Mouse (Mus musculus) monocyte, adult 2 months (primary cell): ENCODE data around the gene Slc12a6.
"Not testable (repeated sequence)": the region's sequence is repeated elsewhere in the genome, so short reads cannot be mapped to it uniquely, and the experiment has no call there.

Experiments
- DNase-seq, 2 experiments: peaks; one replicate each; pipeline ENCODE4 v3.0.0; 2022; ENCODE audit warnings: low spot score in 2 of 2, low read depth in 1 of 2

The Slc12a6 gene

DNA sequence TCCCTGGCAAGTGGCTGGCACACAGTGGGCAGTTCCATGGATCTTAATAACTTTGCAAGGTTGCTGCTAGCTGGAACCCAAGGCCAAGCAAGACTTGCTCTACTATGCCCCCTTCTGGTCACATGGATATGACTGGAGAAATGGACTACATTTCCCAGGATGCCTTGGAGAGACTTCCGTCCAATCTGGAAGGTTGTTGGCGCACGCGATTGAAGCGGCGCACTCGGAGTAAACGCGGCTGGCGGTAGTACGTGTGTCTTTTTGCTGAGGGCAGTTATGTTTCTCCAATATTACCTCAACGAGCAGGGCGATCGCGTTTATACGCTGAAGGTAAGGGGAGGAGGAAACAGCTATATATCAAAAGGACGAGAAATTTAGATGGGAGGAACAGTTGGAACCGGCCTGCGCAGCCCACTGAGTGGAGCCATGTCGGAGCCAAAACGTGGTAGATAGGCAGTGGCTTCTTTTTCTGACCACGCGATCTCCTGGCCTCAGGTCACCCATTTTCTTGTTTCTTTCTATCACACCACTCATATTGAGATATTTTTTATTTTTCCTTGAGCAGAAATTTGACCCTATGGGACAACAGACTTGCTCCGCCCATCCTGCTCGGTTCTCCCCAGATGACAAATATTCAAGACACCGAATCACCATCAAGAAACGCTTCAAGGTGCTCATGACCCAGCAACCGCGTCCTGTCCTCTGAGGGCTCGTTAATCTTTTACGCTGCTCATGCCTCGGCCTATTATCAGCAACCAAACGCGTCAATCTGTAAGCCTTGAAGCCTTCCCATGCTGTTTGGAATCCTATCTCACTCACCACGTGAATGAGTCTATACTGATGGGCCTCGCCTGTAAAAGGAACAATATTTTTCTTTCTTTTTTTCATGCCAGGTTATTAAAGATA, 3.6 kb upstream of the Slc12a6 start, which contains the start of gene Nop10:
Gene Nop10, plus strand, starts transcription at position 179 of the 906 bp plus-strand sequence.
- DNase-seq = peak; percentile 42 to 61

DNA sequence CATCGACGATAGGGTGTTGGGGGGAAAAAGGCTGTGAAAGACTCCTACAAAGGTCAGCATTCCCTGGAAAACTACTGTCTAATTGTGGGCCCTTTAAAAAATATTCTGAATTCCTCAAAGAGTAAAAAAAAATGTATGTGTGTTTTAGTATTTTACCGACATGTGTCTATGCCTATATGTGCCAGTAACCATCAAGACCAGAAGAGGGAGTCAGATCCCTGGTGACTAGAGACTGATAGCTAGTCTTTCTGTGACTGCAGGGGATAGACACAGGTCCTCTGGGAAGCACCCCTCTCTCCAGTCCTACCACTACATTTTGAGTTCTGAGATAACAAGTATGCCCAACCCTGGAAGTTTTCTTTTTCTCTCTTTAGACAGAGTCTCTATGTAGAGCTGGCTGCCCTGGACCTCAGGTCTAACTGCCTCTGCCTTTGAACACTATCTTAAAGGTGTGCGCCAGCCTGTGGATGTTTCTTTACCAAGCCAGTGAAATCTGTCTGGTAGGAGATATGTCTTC, 2.8 kb upstream of the Slc12a6 start:
- DNase-seq = no peak

DNA sequence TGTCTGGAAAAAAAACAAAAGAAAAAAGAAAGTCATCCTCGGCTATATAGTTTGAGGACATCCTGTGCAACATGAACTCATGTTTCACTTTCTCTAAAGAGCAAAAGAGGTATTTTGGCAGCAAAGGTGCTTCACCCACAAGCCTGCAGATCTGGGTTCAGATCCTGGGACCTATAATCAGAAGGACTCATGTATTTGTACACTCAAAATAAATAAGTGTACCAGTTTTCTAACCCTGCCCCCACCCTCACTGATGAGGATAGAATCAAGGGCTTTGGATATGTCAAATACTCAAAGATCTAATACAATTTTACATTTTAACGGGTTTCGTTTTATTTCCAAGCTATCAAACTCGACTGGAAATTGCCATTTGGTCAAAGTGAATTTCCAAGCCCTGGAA, 1.3 kb upstream of the Slc12a6 start:
- no peak for DNase-seq

DNA sequence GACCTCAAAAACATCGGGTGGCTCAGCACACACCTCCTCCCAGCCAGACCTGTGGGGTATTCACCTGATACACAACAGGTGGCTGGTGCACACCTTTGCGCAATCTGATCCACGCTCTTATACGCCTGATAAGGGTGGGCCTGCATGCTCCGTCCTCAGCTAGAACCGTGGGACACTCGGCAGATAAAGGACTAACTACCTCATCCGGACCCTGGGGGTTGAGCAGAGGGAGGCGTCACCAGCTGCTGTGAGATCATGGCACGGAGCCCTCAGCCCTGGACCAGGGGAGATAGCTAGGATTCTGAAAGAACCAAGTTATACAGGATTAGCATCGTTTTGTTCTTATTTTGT, 592 bp downstream of the Slc12a6 start, which contains the start of gene Gm21985:
Gene Gm21985, plus strand, starts transcription at position 73 of the 351 bp plus-strand sequence.
- peak in 1 of 2 experiments; percentile 45 for DNase-seq

DNA sequence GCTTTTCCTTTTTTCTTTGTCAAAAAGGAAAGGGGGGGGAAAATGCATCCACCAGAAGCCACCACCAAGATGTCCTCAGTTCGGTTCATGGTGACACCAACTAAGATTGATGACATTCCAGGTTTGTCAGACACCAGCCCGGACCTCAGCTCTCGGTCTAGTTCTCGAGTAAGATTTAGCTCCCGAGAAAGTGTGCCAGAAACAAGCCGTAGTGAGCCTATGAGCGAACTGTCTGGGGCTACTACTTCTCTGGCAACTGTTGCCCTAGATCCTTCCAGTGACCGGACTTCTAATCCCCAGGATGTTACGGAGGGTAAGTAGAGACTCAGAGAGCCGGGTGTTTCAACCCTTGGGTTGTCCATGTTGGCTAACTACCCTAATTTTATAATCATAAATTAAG, 1.2 kb downstream of the Slc12a6 start:
- no peak for DNase-seq

DNA sequence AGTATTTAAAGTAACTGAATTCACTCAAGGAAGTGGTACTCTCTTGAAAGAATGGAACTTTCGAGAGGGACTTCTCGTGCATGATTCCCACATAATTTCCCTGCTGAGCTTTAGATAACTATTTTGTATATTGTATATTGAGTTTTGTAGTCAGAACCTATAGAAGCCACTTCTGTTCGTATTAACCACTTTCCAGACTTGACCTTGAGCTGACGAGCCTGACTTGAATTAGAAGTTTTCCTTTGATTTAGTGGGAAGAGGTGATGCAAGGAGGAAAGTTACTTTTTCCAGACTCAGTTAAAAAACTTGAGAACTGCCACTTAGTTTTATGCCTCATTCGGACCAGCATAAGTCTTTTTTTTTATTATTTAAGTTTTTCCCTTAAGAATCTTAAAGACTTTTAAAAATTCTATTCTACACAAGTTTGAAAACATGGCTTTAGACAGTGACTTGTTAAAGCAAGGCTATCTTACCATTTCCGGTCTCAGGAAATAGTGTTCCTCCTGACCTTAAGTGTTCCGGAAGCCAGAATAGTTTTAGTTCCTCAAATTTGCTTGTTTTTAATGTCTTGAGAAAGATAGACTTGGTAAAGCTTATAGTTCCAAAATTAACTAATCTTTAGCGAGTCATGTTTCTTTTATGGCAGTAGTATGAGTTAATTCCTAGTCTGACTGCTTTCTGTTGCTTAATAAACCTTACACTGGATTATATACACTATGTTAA, 2.1 kb downstream of the Slc12a6 start:
- DNase-seq = no peak

DNA sequence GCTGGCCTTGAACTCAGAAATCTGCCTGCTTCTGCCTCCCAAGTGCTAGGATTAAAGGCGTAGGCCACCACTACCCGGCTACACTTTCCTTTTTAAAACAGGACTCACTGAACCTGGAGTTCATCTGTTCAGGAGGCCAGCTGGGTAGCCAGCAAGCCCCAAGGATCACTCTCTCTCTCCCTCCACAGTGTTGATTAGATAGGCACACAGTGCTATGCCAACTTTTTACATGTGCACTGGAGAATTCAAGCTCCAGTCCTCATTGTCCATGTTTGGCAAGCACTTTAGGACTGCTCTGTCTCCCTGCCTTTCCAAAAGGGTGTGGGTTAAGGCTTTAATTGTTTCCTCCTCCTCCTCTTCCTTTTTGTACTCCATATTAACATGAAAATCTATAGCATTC, 4.4 kb downstream of the Slc12a6 start:
- DNase-seq = no peak

DNA sequence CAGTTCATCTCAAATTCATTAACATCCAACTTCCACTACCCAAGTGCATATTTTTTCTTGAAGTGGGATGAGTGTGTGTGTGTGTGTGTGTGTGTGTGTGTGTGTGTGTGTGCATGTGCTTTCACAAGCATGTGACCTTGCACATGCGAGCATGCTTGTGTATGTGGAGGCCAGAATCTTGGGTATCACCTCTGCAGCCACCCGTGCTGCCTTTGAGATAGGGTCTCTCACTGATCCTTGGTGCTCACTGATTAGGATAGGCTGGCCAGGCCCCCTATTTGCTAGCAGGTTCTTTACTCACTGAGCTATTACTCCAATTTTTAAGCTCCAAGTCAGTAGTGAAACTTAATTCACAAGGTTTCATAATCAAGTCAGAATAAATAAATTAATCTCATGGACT, 7.3 kb downstream of the Slc12a6 start:
- DNase-seq = no peak

DNA sequence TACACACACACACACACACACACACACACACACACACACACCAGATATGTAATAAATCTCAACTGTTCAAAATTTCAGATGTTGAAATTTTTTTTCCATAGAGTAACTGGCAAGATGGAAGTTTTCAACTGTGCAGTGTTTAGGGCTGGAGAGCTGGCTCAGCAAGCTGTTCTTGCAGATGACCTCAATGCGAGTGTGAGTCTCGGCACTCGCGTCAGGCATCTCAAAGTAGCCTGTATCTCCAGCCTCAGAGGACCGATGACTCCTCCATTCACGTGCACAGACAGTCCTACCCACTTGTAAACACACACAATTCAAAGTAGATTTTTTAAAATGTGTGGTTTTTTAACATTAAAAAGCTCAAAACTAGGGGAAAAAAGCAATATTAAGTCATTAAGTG, 7.8 kb downstream of the Slc12a6 start:
- no peak for DNase-seq

DNA sequence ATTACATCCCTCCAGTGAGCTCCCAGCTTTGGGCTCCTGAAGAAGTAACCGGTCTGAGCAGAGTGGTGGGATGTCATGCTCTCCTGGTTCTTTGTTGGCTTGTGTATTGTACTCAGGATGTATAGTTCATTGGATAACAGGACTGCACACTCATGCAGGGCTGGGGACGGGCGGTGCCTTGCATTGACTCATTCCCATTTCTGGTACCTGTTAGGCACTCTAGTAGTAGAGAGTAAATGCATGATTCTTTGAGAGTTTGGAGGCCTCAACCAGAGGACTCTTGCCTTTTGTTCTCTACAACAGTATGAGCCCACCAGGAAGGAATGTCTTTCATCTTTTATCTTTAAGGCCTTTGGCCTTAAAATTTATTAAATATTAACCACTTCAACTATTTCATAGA, 11.2 kb downstream of the Slc12a6 start:
- DNase-seq = no peak

DNA sequence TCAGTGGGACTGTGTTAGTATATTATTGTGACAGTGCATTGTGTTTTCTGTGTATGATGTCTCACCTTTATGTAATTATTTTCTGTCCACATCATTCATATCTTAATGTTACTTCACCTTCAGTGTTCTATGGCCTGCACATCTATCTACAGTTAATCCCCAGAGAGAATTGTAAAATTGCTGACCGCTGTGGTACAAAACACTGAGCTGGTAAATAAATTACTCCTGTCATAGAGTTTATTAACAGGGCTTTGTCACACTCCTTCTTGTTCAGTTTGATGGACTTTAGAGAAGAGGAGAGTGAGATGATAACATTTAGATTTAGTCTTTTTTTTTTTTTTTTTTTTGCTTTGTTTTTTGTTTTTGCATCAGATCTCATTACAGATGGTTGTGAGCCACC, 17.2 kb downstream of the Slc12a6 start:
- DNase-seq = no peak

DNA sequence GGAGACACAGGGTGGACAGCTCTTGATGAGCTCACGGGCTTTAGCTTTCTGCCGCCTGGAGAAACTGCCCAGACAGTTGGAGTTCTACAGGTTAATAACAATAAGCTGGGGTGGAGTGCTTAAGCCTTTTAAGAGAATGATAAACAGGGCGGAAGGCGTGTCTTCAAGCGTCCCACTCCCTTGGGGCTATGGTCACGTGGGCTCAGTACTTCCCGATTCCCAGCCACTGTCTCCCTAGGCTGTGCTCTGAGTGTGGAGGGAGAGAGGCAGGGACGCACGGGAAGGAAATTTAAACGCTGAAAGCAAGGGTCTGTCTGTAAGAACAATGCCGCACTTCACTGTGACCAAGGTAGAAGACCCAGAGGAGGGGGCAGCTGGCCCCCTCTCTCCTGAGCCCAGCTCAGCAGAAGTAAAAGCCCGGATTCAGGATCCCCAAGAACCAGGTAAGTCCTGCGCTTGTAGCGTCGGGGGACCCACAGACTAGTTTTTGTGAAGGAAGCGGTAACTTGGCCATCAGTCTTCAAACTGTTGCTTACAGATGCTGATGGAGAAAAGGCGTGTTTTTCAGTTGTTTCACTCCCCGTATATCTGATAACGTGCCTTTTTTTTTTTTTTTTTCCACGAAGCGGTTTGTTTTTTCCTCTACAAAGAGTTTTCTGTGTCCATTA, 18.9 kb downstream of the Slc12a6 start:
- no peak for DNase-seq

DNA sequence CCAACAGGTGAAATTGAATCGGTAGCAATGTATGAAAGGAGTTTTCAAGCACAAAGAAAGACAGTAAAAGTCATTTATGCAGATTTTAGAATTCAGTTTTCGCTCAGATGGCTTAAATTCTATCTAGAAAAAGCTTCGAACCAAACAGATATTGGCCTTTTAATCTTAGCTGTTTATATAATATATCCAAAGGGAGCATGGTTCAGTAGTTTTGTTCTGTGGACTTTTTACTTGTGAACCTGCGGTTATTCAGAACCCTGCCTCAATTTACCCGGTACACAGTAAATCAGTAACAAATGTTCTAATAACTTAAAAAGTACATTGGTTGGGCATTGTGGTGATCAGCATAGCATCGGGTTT, 19.4 kb downstream of the Slc12a6 start:
- DNase-seq = no peak

DNA sequence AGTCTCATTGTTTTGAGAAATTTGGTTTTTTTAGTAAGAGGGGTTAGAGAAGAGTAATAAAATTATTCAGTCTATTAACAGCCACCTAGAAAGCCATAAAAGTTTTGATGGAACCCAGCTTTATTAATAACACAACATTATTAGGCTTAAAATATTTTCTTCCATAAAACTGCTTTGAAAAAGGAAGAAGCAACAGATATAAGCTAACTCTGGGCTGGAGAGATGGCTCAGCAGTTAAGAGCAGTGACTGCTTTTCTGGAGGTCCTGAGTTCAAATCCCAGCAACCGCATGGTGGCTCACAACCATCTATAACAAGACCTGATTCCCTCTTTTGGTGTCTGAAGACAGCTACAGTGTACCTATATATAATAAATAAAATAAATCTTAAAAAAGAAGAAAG, 20.4 kb downstream of the Slc12a6 start:
- not testable (repeated sequence) for DNase-seq

DNA sequence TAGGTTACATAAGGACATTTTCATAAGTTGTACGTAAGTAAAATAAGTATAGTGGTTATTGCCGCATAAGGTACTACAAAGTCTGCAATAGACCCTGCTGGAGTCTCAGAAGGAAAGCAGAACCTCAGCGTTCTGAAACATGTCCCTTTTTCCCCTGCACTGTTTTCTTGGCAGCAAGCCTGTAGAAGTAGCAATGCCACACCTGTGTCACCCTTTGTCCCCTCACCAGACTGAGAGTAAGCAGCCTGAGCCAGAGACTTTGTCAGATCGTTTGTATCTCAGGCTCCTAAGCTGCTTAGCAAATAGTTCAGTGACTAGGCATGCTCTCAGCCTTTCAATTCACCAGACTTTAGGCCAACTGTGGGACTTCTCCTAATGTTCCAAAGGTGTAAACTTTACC, 21.4 kb downstream of the Slc12a6 start:
- no peak for DNase-seq

DNA sequence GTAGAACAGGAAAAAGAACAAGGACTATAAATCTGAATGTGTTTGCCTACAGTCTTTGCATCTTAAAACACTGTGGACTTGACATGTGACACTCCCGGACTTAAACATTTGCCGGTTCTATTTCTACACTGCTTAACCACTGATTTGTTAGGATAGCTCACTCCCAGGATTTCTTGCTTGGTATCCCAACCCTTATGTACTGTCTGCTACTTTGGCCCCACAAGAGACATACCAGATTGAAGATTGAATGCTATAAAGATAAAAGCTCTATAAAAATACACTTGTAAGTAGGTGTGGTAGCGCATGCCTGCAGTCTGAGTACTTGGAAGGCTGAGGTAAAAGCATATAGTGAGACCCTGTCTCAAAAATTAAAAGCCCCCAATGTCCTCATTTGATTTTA, 23.9 kb downstream of the Slc12a6 start:
- DNase-seq = no peak

DNA sequence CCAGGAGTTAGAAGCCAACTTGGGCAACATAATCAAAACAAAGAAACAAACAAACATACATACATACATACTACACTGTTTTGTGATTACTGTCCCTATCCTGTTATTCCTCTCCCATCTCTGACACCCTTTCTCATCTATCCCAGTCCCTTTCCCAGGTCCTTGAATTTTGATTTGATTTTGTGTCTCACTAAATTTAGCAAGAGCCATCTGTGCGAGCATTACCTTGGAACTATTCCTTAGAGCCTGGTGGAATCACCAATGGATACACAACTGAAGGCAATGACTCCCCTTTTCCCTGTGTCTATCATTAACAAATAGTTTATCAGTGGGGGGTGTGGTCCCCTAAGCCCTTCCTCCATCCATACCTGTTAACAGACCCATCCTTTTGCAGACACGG, 27.2 kb downstream of the Slc12a6 start:
- no peak for DNase-seq

DNA sequence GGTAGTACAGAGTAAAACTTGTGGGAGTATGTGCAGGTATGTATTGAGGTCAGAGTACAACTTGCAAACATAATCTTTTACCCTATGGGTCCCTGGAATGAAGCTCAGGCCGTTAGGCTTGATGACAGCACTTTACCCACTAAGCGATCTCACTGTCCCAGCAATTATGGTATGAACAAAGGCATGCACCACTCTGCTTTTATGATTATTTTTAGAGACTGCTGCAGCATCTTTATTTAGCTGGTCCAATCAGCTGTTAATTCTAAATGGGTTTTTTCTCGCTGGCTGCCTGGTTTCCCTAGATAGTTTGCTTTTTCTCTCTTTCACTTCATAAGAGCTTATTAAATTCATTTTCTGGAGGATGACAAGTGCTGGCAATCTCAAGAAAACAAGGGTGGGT, 30.6 kb downstream of the Slc12a6 start:
- no peak for DNase-seq

DNA sequence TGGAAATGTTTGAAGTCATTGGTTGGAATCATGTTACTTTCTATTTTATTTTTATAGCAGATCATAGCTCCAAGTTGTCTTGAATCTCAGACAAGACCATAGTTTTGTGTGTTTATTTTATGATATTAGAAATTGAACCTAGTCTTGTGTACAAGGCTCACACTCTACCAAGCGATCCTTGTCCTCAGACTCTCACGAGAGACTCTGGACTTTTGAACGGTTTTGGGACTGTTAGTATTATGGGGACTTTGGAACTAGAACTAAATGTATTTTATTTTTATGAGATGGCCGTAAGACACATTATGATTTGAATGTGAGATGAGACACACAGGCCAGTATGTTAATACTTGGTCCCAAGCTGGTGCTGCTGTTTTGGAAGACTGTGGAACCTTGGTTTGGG, 32.6 kb downstream of the Slc12a6 start:
- DNase-seq = no peak

DNA sequence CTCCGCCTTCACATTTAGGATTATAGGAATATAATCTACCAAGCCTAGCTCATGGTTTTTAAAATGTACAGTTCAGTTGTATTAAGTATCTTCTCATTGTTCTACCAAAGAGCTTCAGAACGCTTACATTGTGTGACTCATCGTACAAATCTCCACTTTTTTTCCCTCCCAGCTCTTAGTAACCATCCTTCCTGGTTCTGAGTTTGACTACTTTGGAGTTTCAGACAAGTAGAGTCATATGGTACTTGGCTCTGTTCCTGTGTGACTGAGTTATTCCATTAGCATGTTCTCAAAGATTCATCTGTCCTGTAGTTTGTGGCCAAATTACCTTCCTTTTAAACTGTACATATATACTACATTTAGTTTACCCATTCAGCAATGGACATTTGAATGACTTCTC, 43.0 kb downstream of the Slc12a6 start:
- DNase-seq = no peak

DNA sequence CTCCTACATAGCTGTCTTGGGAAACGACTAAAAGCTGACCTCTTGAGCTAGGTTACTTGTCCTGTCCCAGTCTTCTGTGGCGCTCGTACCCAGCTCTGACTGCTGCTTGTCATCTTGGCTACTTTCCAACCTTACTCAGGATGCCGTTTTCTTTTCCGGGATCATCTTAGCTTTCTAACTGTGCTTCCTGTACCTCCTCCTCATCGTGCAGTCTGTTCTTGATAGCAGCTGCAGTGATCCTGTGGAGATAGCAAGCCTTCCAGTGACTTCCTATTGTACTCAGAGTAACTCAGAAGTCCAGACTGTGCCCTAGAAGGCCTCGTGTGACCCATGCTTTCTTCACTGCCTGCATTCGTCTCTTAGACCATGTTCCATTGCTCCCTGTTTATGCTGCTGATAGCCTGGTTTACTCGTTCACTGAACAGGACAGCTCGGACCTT, 43.6 kb downstream of the Slc12a6 start:
- no peak for DNase-seq

DNA sequence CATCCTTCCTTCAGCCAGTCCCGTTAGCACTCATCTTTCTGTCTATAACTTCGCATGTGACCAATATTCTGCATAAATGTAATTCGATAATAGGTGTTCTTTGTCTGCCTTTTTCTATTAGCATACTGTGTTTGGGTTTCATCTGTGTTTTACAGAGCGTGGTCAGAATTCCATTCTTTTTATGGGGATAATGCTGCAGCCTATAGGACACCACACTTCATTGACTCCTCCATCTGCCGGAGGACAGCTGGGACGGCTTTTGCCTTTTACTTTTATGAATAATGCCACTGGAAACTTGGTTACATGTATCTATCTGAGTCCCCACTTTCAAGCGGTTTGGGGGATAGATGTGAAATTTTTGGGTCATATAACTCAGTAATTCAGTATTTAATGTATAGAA, 50.0 kb downstream of the Slc12a6 start:
- DNase-seq = no peak
